Mouse (Mus musculus): ENCODE results near the gene Rabep2. TPM values are rescaled to one million over a fixed set of nuclear protein-coding genes. Genes with fewer than 3 reads are reported as not detected.

Gene Rabep2
- polyA plus RNA-seq, 1 experiment = 21.9 TPM

- TF ChIP-seq CTCF (IDR thresholded peaks at IDR 0.05; ENCODE audit: extremely low read depth, insufficient read depth, low read length) = no peak
- no peak for TF ChIP-seq POLR2A (IDR thresholded peaks at IDR 0.05; ENCODE audit: extremely low read depth, insufficient read depth, low read length)
- Histone ChIP-seq H3K4me1 (ENCODE audit: control insufficient read depth, insufficient read depth, low read length) (no peaks in the 10 kb centered on the region), H3K27ac (ENCODE audit: insufficient read depth, low read length) (no peak overlapping the region), H3K4me3 (ENCODE audit: insufficient read depth, low read length) (no peak overlapping the region)
Measured at GRCm38 (mm10) chr7:126497966-126498365, 69.4 kb downstream of the Rabep2 start.

Other genes with a start within 250 kb of the Rabep2 start
- gene Xpo6, start 228.3 kb upstream of the Rabep2 start, polyA plus RNA-seq (2012; rRNA removed) = 140 and 149 TPM in 2 replicates
- 46.1 and 49.2 TPM in 2 replicates for gene Sbk1, start 156.1 kb upstream of the Rabep2 start, polyA plus RNA-seq (2012; rRNA removed)
- gene Lat, start 59.2 kb upstream of the Rabep2 start, polyA plus RNA-seq (2012; rRNA removed) = 1.3 and 1.4 TPM in 2 replicates
- gene Spns1, start 51.3 kb upstream of the Rabep2 start, polyA plus RNA-seq (2012; rRNA removed) = 171 and 177 TPM in 2 replicates
- 6.3 and 6.4 TPM in 2 replicates for gene Nfatc2ip, start 32.0 kb upstream of the Rabep2 start, polyA plus RNA-seq (2012; rRNA removed)
- gene Cd19, start 13.9 kb upstream of the Rabep2 start, polyA plus RNA-seq (2012; rRNA removed) = 0.36 and 0.79 TPM in 2 replicates
- gene Atp2a1, start 34.3 kb downstream of the Rabep2 start, polyA plus RNA-seq (2012; rRNA removed) = 0.52 and 0.57 TPM in 2 replicates
- gene Sh2b1, start 46.7 kb downstream of the Rabep2 start, polyA plus RNA-seq (2012; rRNA removed) = 63.7 and 66.0 TPM in 2 replicates
- gene Tufm, start 58.6 kb downstream of the Rabep2 start, polyA plus RNA-seq (2012; rRNA removed) = 90.1 and 96.8 TPM in 2 replicates
- 119 and 129 TPM in 2 replicates for gene Atxn2l, start 74.7 kb downstream of the Rabep2 start, polyA plus RNA-seq (2012; rRNA removed)
- 102 and 103 TPM in 2 replicates for gene Eif3c, start 137.7 kb downstream of the Rabep2 start, polyA plus RNA-seq (2012; rRNA removed)
- gene Apobr, start 156.2 kb downstream of the Rabep2 start, polyA plus RNA-seq (2012; rRNA removed) = 0.84 and 0.93 TPM in 2 replicates
- 41.8 and 42.3 TPM in 2 replicates for gene Cln3, start 157.1 kb downstream of the Rabep2 start, polyA plus RNA-seq (2012; rRNA removed)
- 0.19 TPM in 1 of 2 replicates, not detected in the other for gene Il27, start 166.2 kb downstream of the Rabep2 start, polyA plus RNA-seq (2012; rRNA removed)
- 21.6 and 23.1 TPM in 2 replicates for gene Nupr1, start 202.1 kb downstream of the Rabep2 start, polyA plus RNA-seq (2012; rRNA removed)
- gene Sgf29, start 220.6 kb downstream of the Rabep2 start, polyA plus RNA-seq (2012; rRNA removed) = 38.1 and 43.4 TPM in 2 replicates
- gene Sult1a1, start 247.7 kb downstream of the Rabep2 start, polyA plus RNA-seq (2012; rRNA removed) = 14.1 and 16.5 TPM in 2 replicates

All from cortical plate, adult 2 months (tissue).